Comparison of ENCODE assay signal across 24 mouse cellular contexts in the genomic region with DNA sequence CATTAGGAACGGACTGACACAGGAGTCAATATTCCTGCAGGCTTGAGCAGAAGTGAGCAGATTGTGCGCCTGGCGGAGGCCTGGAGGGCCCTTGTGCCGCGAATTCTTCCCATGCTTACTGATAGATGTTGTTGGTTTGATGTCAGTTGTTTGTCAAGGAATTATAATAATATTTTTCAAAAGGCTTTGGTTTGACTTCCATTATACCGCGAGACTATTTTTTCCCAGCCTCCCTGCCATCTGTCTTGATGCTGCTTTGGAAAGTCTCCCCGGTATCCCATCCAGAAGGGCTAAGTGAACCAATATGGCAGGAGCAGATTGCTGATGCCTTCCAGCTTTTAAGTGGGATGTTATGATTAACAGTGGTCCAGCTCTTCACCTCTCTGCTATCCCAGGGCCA.
DNase-seq lines count a peak whose midpoint lies in the region; ATAC-seq and TF ChIP-seq lines count a peak whose summit lies in the region.
"Had no signal": no experiment of that assay in that cellular context is flagged by ENCODE, and none has a peak within 500 bp of the region (broad histone marks: within the 10 kb centered on the region; RNA-seq: fewer than 3 reads in every experiment).

No protein-coding gene starts in this region.

- no peaks in the 10 kb centered on the region for H3K36me3 ChIP-seq in forebrain, embryonic 14.5 days (ENCODE audit: control insufficient read depth, insufficient read depth, low read length)
- no peaks in the 10 kb centered on the region for H3K36me3 ChIP-seq in forebrain, embryonic 12.5 days (replicated peaks)
- H3K36me3 ChIP-seq: embryonic facial prominence, embryonic 12.5 days; heart, embryonic 12.5 days; hindbrain, embryonic 12.5 days; kidney, embryonic 15.5 days; limb, embryonic 10.5 days; liver, embryonic 15.5 days; lung, embryonic 15.5 days; midbrain, embryonic 15.5 days; neural tube, embryonic 12.5 days had no signal

- no peak for TF ChIP-seq CTCF in brain, embryonic 14.5 days (IDR thresholded peaks at IDR 0.05; ENCODE audit: borderline replicate concordance, extremely low read depth, insufficient read depth, insufficient read length)
- no peak for TF ChIP-seq CTCF in layer of hippocampus, adult 2 months (conservative IDR thresholded peaks at IDR 0.05)

- H3K27ac ChIP-seq in forebrain, embryonic 14.5 days (ENCODE audit: low read depth, low read length): no peak overlapping the region
- H3K27ac ChIP-seq in forebrain, embryonic 12.5 days: no peak overlapping the region
- H3K27ac ChIP-seq in layer of hippocampus, adult 2 months: peak overlapping the region; percentile 72
- H3K27ac ChIP-seq: embryonic facial prominence, embryonic 12.5 days; hindbrain, embryonic 12.5 days; kidney, embryonic 15.5 days; limb, embryonic 10.5 days; liver, embryonic 15.5 days; lung, embryonic 15.5 days; midbrain, embryonic 15.5 days; neural tube, embryonic 12.5 days had no signal

- H3K4me2 ChIP-seq in forebrain, embryonic 14.5 days (ENCODE audit: low read length): no peak overlapping the region
- no peak overlapping the region for H3K4me2 ChIP-seq in forebrain, embryonic 12.5 days
- H3K4me2 ChIP-seq: embryonic facial prominence, embryonic 12.5 days; heart, embryonic 12.5 days; hindbrain, embryonic 12.5 days; kidney, embryonic 15.5 days; liver, embryonic 15.5 days; lung, embryonic 15.5 days; midbrain, embryonic 15.5 days; neural tube, embryonic 12.5 days had no signal

- WGBS in forebrain, embryonic 14.5 days: 84% methylated on average over 8 of the region's 8 CpGs
- WGBS in forebrain, embryonic 12.5 days: 94% methylated on average over 8 of the region's 8 CpGs

- ATAC-seq in forebrain, embryonic 14.5 days: peak; percentile 72; the same call in 1 of the 2 replicates
- no peak for ATAC-seq in forebrain, embryonic 12.5 days (ENCODE audit: low FRiP score)
- ATAC-seq: intestine, postnatal 0 days; midbrain, embryonic 15.5 days had no signal

- peak; percentile 69 for DNase-seq in forebrain, embryonic 14.5 days (ENCODE audit: low spot score)
- peak; percentile 67 for DNase-seq in brain, embryonic 14.5 days (ENCODE audit: low read depth)
- DNase-seq in layer of hippocampus, adult 2 months (ENCODE audit: low spot score in 2 of 2): peak; percentile 80
- peak; percentile 46 to 56 for DNase-seq in layer of hippocampus, postnatal 25 days (ENCODE audit: extremely low spot score in 1 of 2, low spot score in 1 of 2)
- no peak for DNase-seq in cerebellum, adult 11 months
- DNase-seq in cerebellum, postnatal 25 days: no peak
- DNase-seq: adrenal gland, postnatal 10 days; cerebellum, adult 18-20 months; heart, postnatal 10 days; kidney, postnatal 4 days; liver; lung, postnatal 4 days; thymus, postnatal 25 days had no signal

- H3K9ac ChIP-seq in forebrain, embryonic 14.5 days (ENCODE audit: low read length): no peak overlapping the region
- no peak overlapping the region for H3K9ac ChIP-seq in forebrain, embryonic 12.5 days
- H3K9ac ChIP-seq: embryonic facial prominence, embryonic 12.5 days; heart, embryonic 12.5 days; hindbrain, embryonic 12.5 days; kidney, embryonic 15.5 days; liver, embryonic 15.5 days; lung, embryonic 15.5 days; midbrain, embryonic 15.5 days; neural tube, embryonic 12.5 days had no signal

- H3K4me3 ChIP-seq in forebrain, embryonic 14.5 days (ENCODE audit: low read depth, low read length): no peak overlapping the region
- H3K4me3 ChIP-seq in forebrain, embryonic 12.5 days (replicated peaks): no peak overlapping the region
- H3K4me3 ChIP-seq in layer of hippocampus, adult 2 months: no peak overlapping the region
- H3K4me3 ChIP-seq: embryonic facial prominence, embryonic 12.5 days; heart, embryonic 12.5 days; hindbrain, embryonic 12.5 days; kidney, embryonic 15.5 days; limb, embryonic 10.5 days; liver, embryonic 15.5 days; lung, embryonic 15.5 days; midbrain, embryonic 15.5 days; neural tube, embryonic 12.5 days had no signal

- H3K9me3 ChIP-seq in forebrain, embryonic 14.5 days (replicated peaks; ENCODE audit: control insufficient read depth, low read length): no peaks in the 10 kb centered on the region
- no peaks in the 10 kb centered on the region for H3K9me3 ChIP-seq in forebrain, embryonic 12.5 days
- H3K9me3 ChIP-seq: embryonic facial prominence, embryonic 12.5 days; heart, embryonic 12.5 days; hindbrain, embryonic 12.5 days; kidney, embryonic 15.5 days; limb, embryonic 10.5 days; liver, embryonic 15.5 days; lung, embryonic 15.5 days; midbrain, embryonic 15.5 days; neural tube, embryonic 12.5 days had no signal

- H3K4me1 ChIP-seq in forebrain, embryonic 14.5 days (ENCODE audit: control insufficient read depth, insufficient read depth, low read length): no peaks in the 10 kb centered on the region
- H3K4me1 ChIP-seq in forebrain, embryonic 12.5 days: no peaks in the 10 kb centered on the region
- H3K4me1 ChIP-seq: embryonic facial prominence, embryonic 12.5 days; heart, embryonic 12.5 days; hindbrain, embryonic 12.5 days; kidney, embryonic 15.5 days; limb, embryonic 10.5 days; liver, embryonic 15.5 days; lung, embryonic 15.5 days; midbrain, embryonic 15.5 days; neural tube, embryonic 12.5 days had no signal

- H3K27me3 ChIP-seq in forebrain, embryonic 14.5 days (replicated peaks; ENCODE audit: control insufficient read depth, insufficient read depth, low read length): no peaks in the 10 kb centered on the region
- no peaks in the 10 kb centered on the region for H3K27me3 ChIP-seq in forebrain, embryonic 12.5 days
- H3K27me3 ChIP-seq: embryonic facial prominence, embryonic 12.5 days; heart, embryonic 12.5 days; hindbrain, embryonic 12.5 days; kidney, embryonic 15.5 days; liver, embryonic 15.5 days; lung, embryonic 15.5 days; midbrain, embryonic 15.5 days; neural tube, embryonic 12.5 days had no signal

- TF ChIP-seq POLR2A in brain, embryonic 14.5 days (IDR thresholded peaks at IDR 0.05; ENCODE audit: borderline replicate concordance, extremely low read depth, insufficient read depth, insufficient read length, poor library complexity, severe bottlenecking): no peak

Comparison
In these comparisons a context has a peak if more than half of its experiments do, and no peak if none do; other contexts are left out.
1. DNase-seq: peak in forebrain, embryonic 14.5 days (single experiment), brain, embryonic 14.5 days (single experiment), layer of hippocampus, adult 2 months (2 of 2) and layer of hippocampus, postnatal 25 days (2 of 2); none in cerebellum, adult 11 months (single experiment) and cerebellum, postnatal 25 days (0 of 2).